Mouse (Mus musculus) adrenal gland (tissue): Measurements from ENCODE around the gene Fbxl4.
"Not testable (repeated sequence)": the region's sequence is repeated elsewhere in the genome, so short reads cannot be mapped to it uniquely, and the experiment has no call there.

Source experiments
- intact Hi-C: fragments of 180-260 bp; cut with DNase I; formaldehyde crosslinking; loops from one replicate; pipeline ENCODE4 v1.15.1; 2025
- long read RNA-seq, 2 experiments: library from polyadenylated mRNA; unstranded; transcript quantifications; one replicate each; pipeline ENCODE4 v2.0.0; 2020; ENCODE audit warnings: borderline replicate concordance in 1 of 2; ENCODE audit not compliant: insufficient replicate concordance in 1 of 2

Fbxl4 gene
- long read RNA-seq, experiment 1, transcript Fbxl4-201 (9 exons, 2,546 nt): major isoform, 13 of 18 reads
- long read RNA-seq, experiment 1, partial matches to known transcripts: 1 of 18 reads
- long read RNA-seq, experiment 1, other reads (novel, unspliced or antisense): 4 of 18 reads
- long read RNA-seq, experiment 2, transcript Fbxl4-201 (9 exons, 2,546 nt): major isoform, 9 of 13 reads
- long read RNA-seq, experiment 2, partial matches to known transcripts: 2 of 13 reads
- long read RNA-seq, experiment 2, other reads (novel, unspliced or antisense): 2 of 13 reads

- intact Hi-C loops: no loop called here
Measured at GRCm38 (mm10) chr4:22357266-22357930, at the start of gene Fbxl4. Fbxl4 (plus strand) TSS chr4:22357543.

- intact Hi-C loops: no loop called here
Measured at GRCm38 (mm10) chr4:22314564-22314963, 42.8 kb upstream of the Fbxl4 start.

GRCm38 (mm10) chr4:22342816-22343573, 14.3 kb upstream of the Fbxl4 start:
- intact Hi-C loops: no loop called here

GRCm38 (mm10) chr4:22349086-22349485, 8.3 kb upstream of the Fbxl4 start:
- intact Hi-C loops: not testable (repeated sequence)

GRCm38 (mm10) chr4:22357931-22358300, 573 bp downstream of the Fbxl4 start:
- intact Hi-C loops: no loop called here

GRCm38 (mm10) chr4:22358487-22358886, 1.1 kb downstream of the Fbxl4 start:
- intact Hi-C loops: no loop called here

- intact Hi-C loops: no loop called here
Measured at GRCm38 (mm10) chr4:22367368-22367767, 10.0 kb downstream of the Fbxl4 start.

- intact Hi-C loops: no loop called here
Measured at GRCm38 (mm10) chr4:22378516-22378915, 21.2 kb downstream of the Fbxl4 start.

GRCm38 (mm10) chr4:22380646-22381045, 23.3 kb downstream of the Fbxl4 start:
- intact Hi-C loops: no loop called here

- intact Hi-C loops: no loop called here
Measured at GRCm38 (mm10) chr4:22383528-22384265, 26.4 kb downstream of the Fbxl4 start.

GRCm38 (mm10) chr4:22390045-22390444, 32.7 kb downstream of the Fbxl4 start:
- intact Hi-C loops: no loop called here

GRCm38 (mm10) chr4:22392777-22393473, 35.6 kb downstream of the Fbxl4 start:
- intact Hi-C loops: no loop called here

- intact Hi-C loops: no loop called here
Measured at GRCm38 (mm10) chr4:22395404-22395803, 38.1 kb downstream of the Fbxl4 start.

- intact Hi-C loops: no loop called here
Measured at GRCm38 (mm10) chr4:22396484-22397000, 39.2 kb downstream of the Fbxl4 start.

GRCm38 (mm10) chr4:22397003-22397402, 39.7 kb downstream of the Fbxl4 start:
- intact Hi-C loops: no loop called here

- intact Hi-C loops: no loop called here
Measured at GRCm38 (mm10) chr4:22402032-22402431, 44.7 kb downstream of the Fbxl4 start.

GRCm38 (mm10) chr4:22402930-22403329, 45.6 kb downstream of the Fbxl4 start:
- intact Hi-C loops: no loop called here

GRCm38 (mm10) chr4:22420627-22421026, 63.3 kb downstream of the Fbxl4 start:
- intact Hi-C loops: no loop called here

- intact Hi-C loops: no loop called here
Measured at GRCm38 (mm10) chr4:22422400-22422799, 65.1 kb downstream of the Fbxl4 start.

- intact Hi-C loops: no loop called here
Measured at GRCm38 (mm10) chr4:22428150-22428549, 70.8 kb downstream of the Fbxl4 start.

GRCm38 (mm10) chr4:22469575-22469974, 112.2 kb downstream of the Fbxl4 start:
- intact Hi-C loops: no loop called here
